Mouse (Mus musculus): Measurements from ENCODE around the gene Tmod3. TPM values are rescaled to one million over a fixed set of nuclear protein-coding genes. Genes with fewer than 3 reads are reported as not detected.

The Tmod3 gene
- total and polyA plus RNA-seq, 3 experiments: 11.3 to 136 (median 123) TPM

GRCm38 (mm10) chr9:75597036-75597435, 37.6 kb upstream of the Tmod3 start:
- H3K4me1 ChIP-seq (ENCODE audit: insufficient read depth, low read depth, low read length): no peaks in the 10 kb centered on the region
- no peak for DNase-seq (ENCODE audit: low spot score)
- no peaks in the 10 kb centered on the region for H3K9me3 ChIP-seq (replicated peaks)
- no peak overlapping the region for H3K4me3 ChIP-seq (ENCODE audit: low read depth, low read length)
- TF ChIP-seq CTCF (IDR thresholded peaks at IDR 0.05; ENCODE audit: low read depth, low read length): no peak
- TF ChIP-seq TAL1 (conservative IDR thresholded peaks at IDR 0.05; ENCODE audit: low read depth, low read length): no peak
- no peak for TF ChIP-seq GATA2 (IDR thresholded peaks at IDR 0.05; ENCODE audit: borderline replicate concordance, low read depth, low read length)
- TF ChIP-seq GATA1 (IDR thresholded peaks at IDR 0.05; ENCODE audit: borderline replicate concordance, low read length): no peak
- TF ChIP-seq POLR2AphosphoS5 (IDR thresholded peaks at IDR 0.05; ENCODE audit: insufficient replicate concordance, low read depth, low read length): no peak
- no peak for ATAC-seq (ENCODE audit: extremely low read depth, insufficient number of reproducible peaks, low FRiP score, poor library complexity, severe bottlenecking)
- H3K36me3 ChIP-seq (replicated peaks): no peaks in the 10 kb centered on the region
- H3K27me3 ChIP-seq (ENCODE audit: insufficient read depth, low read length): peaks cover 10% of the 10 kb centered on the region

GRCm38 (mm10) chr9:75593481-75593880, 34.0 kb upstream of the Tmod3 start:
- Histone ChIP-seq H3K4me3 (ENCODE audit: low read depth, low read length) (no peak overlapping the region), H3K9me3 (replicated peaks) (no peaks in the 10 kb centered on the region), H3K4me1 (ENCODE audit: insufficient read depth, low read depth, low read length) (no peaks in the 10 kb centered on the region), H3K36me3 (replicated peaks) (no peaks in the 10 kb centered on the region), H3K27me3 (ENCODE audit: insufficient read depth, low read length) (peaks cover 17% of the 10 kb centered on the region)
- DNase-seq (ENCODE audit: low spot score) (no peak), ATAC-seq (ENCODE audit: extremely low read depth, insufficient number of reproducible peaks, low FRiP score, poor library complexity, severe bottlenecking) (no peak)
- no peak for TF ChIP-seq CTCF (IDR thresholded peaks at IDR 0.05; ENCODE audit: low read depth, low read length)
- no peak for TF ChIP-seq GATA2 (IDR thresholded peaks at IDR 0.05; ENCODE audit: borderline replicate concordance, low read depth, low read length)
- TF ChIP-seq POLR2AphosphoS5 (IDR thresholded peaks at IDR 0.05; ENCODE audit: insufficient replicate concordance, low read depth, low read length): no peak
- TF ChIP-seq GATA1 (IDR thresholded peaks at IDR 0.05; ENCODE audit: borderline replicate concordance, low read length): no peak

GRCm38 (mm10) chr9:75589850-75590790, 30.7 kb upstream of the Tmod3 start:
- Histone ChIP-seq H3K27me3 (ENCODE audit: insufficient read depth, low read length) (peaks cover 16% of the 10 kb centered on the region), H3K4me1 (ENCODE audit: insufficient read depth, low read depth, low read length) (no peaks in the 10 kb centered on the region), H3K4me3 (ENCODE audit: low read depth, low read length) (no peak overlapping the region), H3K36me3 (replicated peaks) (no peaks in the 10 kb centered on the region), H3K9me3 (replicated peaks) (no peaks in the 10 kb centered on the region)
- no peak for ATAC-seq (ENCODE audit: extremely low read depth, insufficient number of reproducible peaks, low FRiP score, poor library complexity, severe bottlenecking)
- TF ChIP-seq TAL1 (conservative IDR thresholded peaks at IDR 0.05; ENCODE audit: low read depth, low read length) (no peak), GATA1 (IDR thresholded peaks at IDR 0.05; ENCODE audit: borderline replicate concordance, low read length) (no peak), POLR2AphosphoS5 (IDR thresholded peaks at IDR 0.05; ENCODE audit: insufficient replicate concordance, low read depth, low read length) (no peak), CTCF (IDR thresholded peaks at IDR 0.05; ENCODE audit: low read depth, low read length) (no peak), GATA2 (IDR thresholded peaks at IDR 0.05; ENCODE audit: borderline replicate concordance, low read depth, low read length) (no peak)
- DNase-seq (ENCODE audit: low spot score): no peak

GRCm38 (mm10) chr9:75581694-75582350, 22.4 kb upstream of the Tmod3 start:
- no peaks in the 10 kb centered on the region for H3K36me3 ChIP-seq (replicated peaks)
- DNase-seq (ENCODE audit: low spot score) (peak; percentile 13), ATAC-seq (ENCODE audit: extremely low read depth, insufficient number of reproducible peaks, low FRiP score, poor library complexity, severe bottlenecking) (no peak)
- no peak overlapping the region for H3K4me3 ChIP-seq (ENCODE audit: low read depth, low read length)
- H3K4me1 ChIP-seq (ENCODE audit: insufficient read depth, low read depth, low read length): no peaks in the 10 kb centered on the region; the same call in none of the 2 replicates
- H3K27me3 ChIP-seq (ENCODE audit: insufficient read depth, low read length): no peaks in the 10 kb centered on the region; the same call in 1 of the 2 replicates
- no peaks in the 10 kb centered on the region for H3K9me3 ChIP-seq (replicated peaks)
- TF ChIP-seq CTCF (IDR thresholded peaks at IDR 0.05; ENCODE audit: low read depth, low read length) (peak; percentile 53), POLR2AphosphoS5 (IDR thresholded peaks at IDR 0.05; ENCODE audit: insufficient replicate concordance, low read depth, low read length) (no peak)

GRCm38 (mm10) chr9:75579321-75579720, 19.9 kb upstream of the Tmod3 start:
- Histone ChIP-seq H3K9me3 (replicated peaks) (no peaks in the 10 kb centered on the region), H3K4me3 (ENCODE audit: low read depth, low read length) (no peak overlapping the region), H3K27me3 (ENCODE audit: insufficient read depth, low read length) (peaks cover 3% of the 10 kb centered on the region; the same call in 1 of the 2 replicates), H3K4me1 (ENCODE audit: insufficient read depth, low read depth, low read length) (no peaks in the 10 kb centered on the region; the same call in none of the 2 replicates), H3K36me3 (replicated peaks) (no peaks in the 10 kb centered on the region)
- DNase-seq (ENCODE audit: low spot score) (no peak), ATAC-seq (ENCODE audit: extremely low read depth, insufficient number of reproducible peaks, low FRiP score, poor library complexity, severe bottlenecking) (no peak)
- TF ChIP-seq TAL1 (conservative IDR thresholded peaks at IDR 0.05; ENCODE audit: low read depth, low read length) (no peak), POLR2AphosphoS5 (IDR thresholded peaks at IDR 0.05; ENCODE audit: insufficient replicate concordance, low read depth, low read length) (no peak), GATA2 (IDR thresholded peaks at IDR 0.05; ENCODE audit: borderline replicate concordance, low read depth, low read length) (no peak), CTCF (IDR thresholded peaks at IDR 0.05; ENCODE audit: low read depth, low read length) (no peak)

All from G1E (cell line).